Mouse (Mus musculus): ENCODE data around the gene Amph. TPM values are rescaled to one million over a fixed set of nuclear protein-coding genes. Genes with fewer than 3 reads are reported as not detected.

The Amph gene
- total and polyA plus RNA-seq, 3 experiments, result 0.94 to 1.3 (median 1.1) TPM

GRCm38 (mm10) chr13:19027766-19028350 lies 79.9 kb downstream of the Amph start:
- intact Hi-C loops (cut with DNase I), result no loop called here
- no peak overlapping the region for H3K4me3 ChIP-seq
- no peak overlapping the region for H3K27ac ChIP-seq
- DNase-seq, result no peak
- H3K27me3 ChIP-seq (ENCODE audit: control insufficient read depth, insufficient read depth, low read length), result no peaks in the 10 kb centered on the region
- no peaks in the 10 kb centered on the region for H3K79me2 ChIP-seq (replicated peaks; ENCODE audit: control insufficient read depth, insufficient read depth, low read length)
- H3K36me3 ChIP-seq (ENCODE audit: control insufficient read depth, insufficient read depth, low read length), result no peaks in the 10 kb centered on the region
- no peak overlapping the region for H3K9ac ChIP-seq (ENCODE audit: low read depth, low read length)
- no peak for TF ChIP-seq EP300 (IDR thresholded peaks at IDR 0.05; ENCODE audit: insufficient read depth, low read depth, low read length)
- no peak for TF ChIP-seq CTCF (IDR thresholded peaks at IDR 0.05)
- no peak for TF ChIP-seq POLR2A (IDR thresholded peaks at IDR 0.05; ENCODE audit: insufficient read depth, low read depth, low read length)
- 69% methylated on average over 6 of the region's 6 CpGs for WGBS
- H3K4me1 ChIP-seq (ENCODE audit: control insufficient read depth, insufficient read depth, low read length), result no peaks in the 10 kb centered on the region

- H3K4me1 ChIP-seq (ENCODE audit: control insufficient read depth, insufficient read depth, low read length), result no peaks in the 10 kb centered on the region
- intact Hi-C loops (cut with DNase I), result no loop called here
- H3K79me2 ChIP-seq (replicated peaks; ENCODE audit: control insufficient read depth, insufficient read depth, low read length), result no peaks in the 10 kb centered on the region
- DNase-seq, result no peak
- no peak overlapping the region for H3K9ac ChIP-seq (ENCODE audit: low read depth, low read length)
- 83% methylated on average over 8 of the region's 8 CpGs for WGBS
- TF ChIP-seq EP300 (IDR thresholded peaks at IDR 0.05; ENCODE audit: insufficient read depth, low read depth, low read length) (no peak), CTCF (IDR thresholded peaks at IDR 0.05) (no peak), POLR2A (IDR thresholded peaks at IDR 0.05; ENCODE audit: insufficient read depth, low read depth, low read length) (no peak)
- H3K4me3 ChIP-seq, result no peak overlapping the region
- H3K36me3 ChIP-seq (ENCODE audit: control insufficient read depth, insufficient read depth, low read length), result no peaks in the 10 kb centered on the region
- no peak overlapping the region for H3K27ac ChIP-seq
- no peaks in the 10 kb centered on the region for H3K27me3 ChIP-seq (ENCODE audit: control insufficient read depth, insufficient read depth, low read length)
These were observed 84.1 kb downstream of the Amph start for GRCm38 (mm10) chr13:19031916-19032688.

GRCm38 (mm10) chr13:19052090-19052489 lies 104.1 kb downstream of the Amph start:
- intact Hi-C loops (cut with DNase I), result no loop called here
- no peak overlapping the region for H3K9ac ChIP-seq (ENCODE audit: low read depth, low read length)
- no peak for DNase-seq
- H3K4me1 ChIP-seq (ENCODE audit: control insufficient read depth, insufficient read depth, low read length), result no peaks in the 10 kb centered on the region
- no peaks in the 10 kb centered on the region for H3K79me2 ChIP-seq (replicated peaks; ENCODE audit: control insufficient read depth, insufficient read depth, low read length)
- no peaks in the 10 kb centered on the region for H3K36me3 ChIP-seq (ENCODE audit: control insufficient read depth, insufficient read depth, low read length)
- H3K27me3 ChIP-seq (ENCODE audit: control insufficient read depth, insufficient read depth, low read length), result no peaks in the 10 kb centered on the region
- TF ChIP-seq POLR2A (IDR thresholded peaks at IDR 0.05; ENCODE audit: insufficient read depth, low read depth, low read length) (no peak), EP300 (IDR thresholded peaks at IDR 0.05; ENCODE audit: insufficient read depth, low read depth, low read length) (no peak), CTCF (IDR thresholded peaks at IDR 0.05) (no peak)
- no peak overlapping the region for H3K27ac ChIP-seq
- H3K4me3 ChIP-seq, result no peak overlapping the region
- 53% methylated on average over 1 of the region's 1 CpGs for WGBS

GRCm38 (mm10) chr13:19054504-19054903 lies 106.5 kb downstream of the Amph start:
- no peak for DNase-seq
- Histone ChIP-seq H3K4me3 (no peak overlapping the region), H3K9ac (ENCODE audit: low read depth, low read length) (no peak overlapping the region), H3K27ac (no peak overlapping the region), H3K4me1 (ENCODE audit: control insufficient read depth, insufficient read depth, low read length) (no peaks in the 10 kb centered on the region), H3K27me3 (ENCODE audit: control insufficient read depth, insufficient read depth, low read length) (no peaks in the 10 kb centered on the region), H3K36me3 (ENCODE audit: control insufficient read depth, insufficient read depth, low read length) (no peaks in the 10 kb centered on the region), H3K79me2 (replicated peaks; ENCODE audit: control insufficient read depth, insufficient read depth, low read length) (no peaks in the 10 kb centered on the region)
- intact Hi-C loops (cut with DNase I), result no loop called here
- WGBS, result 48% methylated on average over 2 of the region's 2 CpGs
- TF ChIP-seq EP300 (IDR thresholded peaks at IDR 0.05; ENCODE audit: insufficient read depth, low read depth, low read length) (no peak), POLR2A (IDR thresholded peaks at IDR 0.05; ENCODE audit: insufficient read depth, low read depth, low read length) (no peak), CTCF (IDR thresholded peaks at IDR 0.05) (no peak)

DNA sequence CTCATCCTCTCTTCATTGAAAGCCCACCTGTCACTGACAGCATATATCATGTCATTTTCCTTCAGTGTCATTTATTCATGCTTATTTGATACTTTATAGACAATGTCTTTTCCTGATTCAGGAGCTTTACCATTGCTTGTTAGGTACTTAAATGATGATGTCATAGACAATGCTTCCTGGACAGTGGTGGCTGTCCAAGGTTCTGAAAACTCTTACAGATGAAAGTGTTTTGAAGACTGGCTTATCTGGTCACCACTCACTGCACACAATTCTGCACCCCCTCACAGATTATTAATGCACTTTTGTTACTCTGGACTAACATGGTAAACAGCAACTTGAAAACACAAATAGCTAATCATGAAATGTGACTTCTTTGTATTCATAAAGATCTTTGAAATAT lies 124.3 kb downstream of the Amph start:
- intact Hi-C loops (cut with DNase I), result no loop called here
- no peak overlapping the region for H3K4me3 ChIP-seq
- no peaks in the 10 kb centered on the region for H3K36me3 ChIP-seq (ENCODE audit: control insufficient read depth, insufficient read depth, low read length)
- no peak for DNase-seq
- H3K79me2 ChIP-seq (replicated peaks; ENCODE audit: control insufficient read depth, insufficient read depth, low read length), result no peaks in the 10 kb centered on the region
- no peaks in the 10 kb centered on the region for H3K4me1 ChIP-seq (ENCODE audit: control insufficient read depth, insufficient read depth, low read length)
- H3K27me3 ChIP-seq (ENCODE audit: control insufficient read depth, insufficient read depth, low read length), result no peaks in the 10 kb centered on the region
- TF ChIP-seq EP300 (IDR thresholded peaks at IDR 0.05; ENCODE audit: insufficient read depth, low read depth, low read length) (no peak), POLR2A (IDR thresholded peaks at IDR 0.05; ENCODE audit: insufficient read depth, low read depth, low read length) (no peak), CTCF (IDR thresholded peaks at IDR 0.05) (no peak)
- no peak overlapping the region for H3K27ac ChIP-seq
- H3K9ac ChIP-seq (ENCODE audit: low read depth, low read length), result no peak overlapping the region

DNA sequence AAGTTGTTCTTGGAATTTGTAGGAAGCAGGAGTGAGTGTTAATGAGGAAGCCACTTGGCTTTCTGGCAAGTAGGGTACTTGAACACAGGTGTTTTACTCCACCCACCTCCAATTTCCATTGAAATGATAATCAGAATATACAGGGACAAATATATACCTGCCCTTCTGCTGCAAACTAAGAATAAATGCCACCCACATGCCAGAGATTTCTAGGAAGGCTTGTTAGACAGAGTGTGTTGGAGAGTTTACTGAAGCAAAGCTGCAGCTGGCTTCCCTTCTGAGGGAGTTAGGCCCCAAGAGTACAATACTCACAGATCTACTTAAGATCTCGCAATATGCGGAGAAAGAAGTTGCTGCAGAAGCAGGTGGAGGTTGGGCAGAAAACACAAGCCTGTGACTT lies 129.4 kb downstream of the Amph start:
- H3K27me3 ChIP-seq (ENCODE audit: control insufficient read depth, insufficient read depth, low read length), result no peaks in the 10 kb centered on the region
- no peak for TF ChIP-seq CTCF (IDR thresholded peaks at IDR 0.05)
- no peak for TF ChIP-seq EP300 (IDR thresholded peaks at IDR 0.05; ENCODE audit: insufficient read depth, low read depth, low read length)
- no peak for TF ChIP-seq POLR2A (IDR thresholded peaks at IDR 0.05; ENCODE audit: insufficient read depth, low read depth, low read length)
- no peaks in the 10 kb centered on the region for H3K79me2 ChIP-seq (replicated peaks; ENCODE audit: control insufficient read depth, insufficient read depth, low read length)
- H3K27ac ChIP-seq, result no peak overlapping the region
- no peak overlapping the region for H3K4me3 ChIP-seq
- H3K9ac ChIP-seq (ENCODE audit: low read depth, low read length), result no peak overlapping the region
- H3K4me1 ChIP-seq (ENCODE audit: control insufficient read depth, insufficient read depth, low read length), result no peaks in the 10 kb centered on the region
- H3K36me3 ChIP-seq (ENCODE audit: control insufficient read depth, insufficient read depth, low read length), result no peaks in the 10 kb centered on the region
- intact Hi-C loops (cut with DNase I), result no loop called here
- DNase-seq, result no peak
- WGBS, result 100% methylated on average over 2 of the region's 2 CpGs
